Mouse (Mus musculus): Measurements from ENCODE around the gene Ring1. TPM values are rescaled to one million over a fixed set of nuclear protein-coding genes. Genes with fewer than 3 reads are reported as not detected.
"Not testable (repeated sequence)": the region's sequence is repeated elsewhere in the genome, so short reads cannot be mapped to it uniquely, and the experiment has no call there.

Gene Ring1
- polyA plus RNA-seq, 1 experiment from 2014 or later: 5.5 TPM

GRCm38 (mm10) chr17:34021539-34022413, 2.7 kb downstream of the Ring1 start:
- WGBS (ENCODE audit: insufficient replicate concordance): 83% methylated on average over 23 of the region's 23 CpGs
- Histone ChIP-seq H3K4me1 (replicated peaks) (peaks cover 32% of the 10 kb centered on the region), H3K27ac (replicated peaks) (no peak overlapping the region), H3K36me3 (replicated peaks) (peaks cover 27% of the 10 kb centered on the region), H3K9ac (no peak overlapping the region), H3K9me3 (replicated peaks) (peaks cover 13% of the 10 kb centered on the region), H3K4me2 (no peak overlapping the region), H3K4me3 (replicated peaks) (no peak overlapping the region), H3K27me3 (peaks cover 3% of the 10 kb centered on the region; the same call in 1 of the 2 replicates)
- no peak for ATAC-seq (ENCODE audit: insufficient read depth)

- Histone ChIP-seq H3K36me3 (replicated peaks) (no peaks in the 10 kb centered on the region), H3K4me2 (no peak overlapping the region), H3K27me3 (no peaks in the 10 kb centered on the region), H3K27ac (replicated peaks) (no peak overlapping the region), H3K4me3 (replicated peaks) (no peak overlapping the region), H3K4me1 (replicated peaks) (no peaks in the 10 kb centered on the region), H3K9ac (no peak overlapping the region), H3K9me3 (replicated peaks) (no peaks in the 10 kb centered on the region)
- ATAC-seq (ENCODE audit: insufficient read depth): no peak
- WGBS (ENCODE audit: insufficient replicate concordance): 87% methylated on average over 8 of the region's 8 CpGs
Measured at GRCm38 (mm10) chr17:34013436-34013835, 11.0 kb downstream of the Ring1 start.

- WGBS (ENCODE audit: insufficient replicate concordance): 65% methylated on average over 5 of the region's 5 CpGs
- Histone ChIP-seq H3K27me3 (0 out of 2 replicates have a peak, but pooled peaks cover 4% of the 10 kb centered on the region), H3K9me3 (replicated peaks) (no peaks in the 10 kb centered on the region), H3K4me2 (no peak overlapping the region), H3K4me1 (replicated peaks) (no peaks in the 10 kb centered on the region), H3K4me3 (replicated peaks) (no peak overlapping the region), H3K36me3 (replicated peaks) (no peaks in the 10 kb centered on the region), H3K9ac (no peak overlapping the region), H3K27ac (replicated peaks) (no peak overlapping the region)
- ATAC-seq (ENCODE audit: insufficient read depth): no peak
Measured at GRCm38 (mm10) chr17:34010156-34010555, 14.3 kb downstream of the Ring1 start.

- Histone ChIP-seq H3K27ac (replicated peaks) (no peak overlapping the region), H3K9ac (no peak overlapping the region), H3K27me3 (peaks cover 9% of the 10 kb centered on the region), H3K9me3 (replicated peaks) (no peaks in the 10 kb centered on the region), H3K36me3 (replicated peaks) (no peaks in the 10 kb centered on the region), H3K4me2 (no peak overlapping the region), H3K4me1 (replicated peaks) (no peaks in the 10 kb centered on the region), H3K4me3 (replicated peaks) (no peak overlapping the region)
- no peak for ATAC-seq (ENCODE audit: insufficient read depth)
- 26% methylated on average over 2 of the region's 2 CpGs for WGBS (ENCODE audit: insufficient replicate concordance)
Measured at GRCm38 (mm10) chr17:34006570-34006969, 17.9 kb downstream of the Ring1 start.

- H3K4me1 ChIP-seq (replicated peaks): peaks cover 19% of the 10 kb centered on the region
- ATAC-seq (ENCODE audit: insufficient read depth): no peak
- H3K4me3 ChIP-seq (replicated peaks): no peak overlapping the region
- WGBS (ENCODE audit: insufficient replicate concordance): 2% methylated on average over 5 of the region's 5 CpGs
- H3K27ac ChIP-seq (replicated peaks): no peak overlapping the region
- peaks cover 36% of the 10 kb centered on the region for H3K27me3 ChIP-seq
- no peak overlapping the region for H3K4me2 ChIP-seq
- no peaks in the 10 kb centered on the region for H3K36me3 ChIP-seq (replicated peaks)
- no peaks in the 10 kb centered on the region for H3K9me3 ChIP-seq (replicated peaks)
- no peak overlapping the region for H3K9ac ChIP-seq
Measured at GRCm38 (mm10) chr17:34003426-34003825, 21.1 kb downstream of the Ring1 start.

GRCm38 (mm10) chr17:34000796-34001195, 23.7 kb downstream of the Ring1 start:
- ATAC-seq (ENCODE audit: insufficient read depth); H3K36me3 ChIP-seq (replicated peaks); H3K9ac ChIP-seq; H3K9me3 ChIP-seq (replicated peaks); H3K27ac ChIP-seq (replicated peaks): not testable (repeated sequence)
- peak overlapping the region; percentile 67 for H3K4me3 ChIP-seq (replicated peaks)
- H3K4me2 ChIP-seq: peak overlapping the region; percentile 97
- peaks cover 19% of the 10 kb centered on the region for H3K4me1 ChIP-seq (replicated peaks)
- 55% methylated on average over 2 of the region's 2 CpGs for WGBS (ENCODE audit: insufficient replicate concordance)
- H3K27me3 ChIP-seq: peaks cover 36% of the 10 kb centered on the region

GRCm38 (mm10) chr17:34000150-34000537, 24.3 kb downstream of the Ring1 start, which contains the start of gene H2-K1:
TSS of gene H2-K1 (minus strand) at chr17:34000347.
- Histone ChIP-seq H3K27me3 (peaks cover 32% of the 10 kb centered on the region), H3K27ac (replicated peaks) (peak within 1 kb of the TSS; percentile 41; the same call in 1 of the 2 replicates), H3K4me1 (replicated peaks) (peaks cover 19% of the 10 kb centered on the region), H3K36me3 (replicated peaks) (peaks cover 11% of the 10 kb centered on the region), H3K4me2 (peak within 1 kb of the TSS; percentile 97), H3K9ac (peak within 1 kb of the TSS; percentile 59), H3K4me3 (replicated peaks) (peak within 1 kb of the TSS; percentile 67), H3K9me3 (replicated peaks) (no peaks in the 10 kb centered on the region)
- whole genome bisulfite sequencing (ENCODE audit: insufficient replicate concordance): under 1% methylated on average over 30 of the region's 30 CpGs
- peak; percentile 86 for ATAC-seq (ENCODE audit: insufficient read depth)

- peak; percentile 42 for ATAC-seq (ENCODE audit: insufficient read depth)
- H3K27me3 ChIP-seq: peaks cover 32% of the 10 kb centered on the region
Measured at GRCm38 (mm10) chr17:33999341-34000149, 24.9 kb downstream of the Ring1 start.

GRCm38 (mm10) chr17:33998697-33999096, 25.8 kb downstream of the Ring1 start:
- H3K36me3 ChIP-seq (replicated peaks): peaks cover 11% of the 10 kb centered on the region
- peak overlapping the region; percentile 67; the same call in 1 of the 2 replicates for H3K4me3 ChIP-seq (replicated peaks)

More at GRCm38 (mm10) chr17:33999341-34000149, 24.9 kb downstream of the Ring1 start:
- Histone ChIP-seq H3K4me2 (peak overlapping the region; percentile 97), H3K9me3 (replicated peaks) (no peaks in the 10 kb centered on the region), H3K4me3 (replicated peaks) (peak overlapping the region; percentile 67), H3K9ac (peak overlapping the region; percentile 59), H3K27ac (replicated peaks) (peak overlapping the region; percentile 41; the same call in 1 of the 2 replicates), H3K36me3 (replicated peaks) (peaks cover 11% of the 10 kb centered on the region), H3K4me1 (replicated peaks) (peaks cover 19% of the 10 kb centered on the region)
- under 1% methylated on average over 87 of the region's 87 CpGs for WGBS (ENCODE audit: insufficient replicate concordance)

GRCm38 (mm10) chr17:33997025-33997424, 27.5 kb downstream of the Ring1 start:
- H3K4me3 ChIP-seq (replicated peaks); H3K27ac ChIP-seq (replicated peaks); ATAC-seq (ENCODE audit: insufficient read depth); H3K4me2 ChIP-seq; H3K9me3 ChIP-seq (replicated peaks); H3K9ac ChIP-seq: not testable (repeated sequence)
- Histone ChIP-seq H3K36me3 (replicated peaks) (peaks cover 11% of the 10 kb centered on the region), H3K4me1 (replicated peaks) (peaks cover 20% of the 10 kb centered on the region), H3K27me3 (peaks cover 31% of the 10 kb centered on the region)
- 76% methylated on average over 2 of the region's 2 CpGs for WGBS (ENCODE audit: insufficient replicate concordance)

More at GRCm38 (mm10) chr17:33998697-33999096, 25.8 kb downstream of the Ring1 start:
- whole genome bisulfite sequencing (ENCODE audit: insufficient replicate concordance): 38% methylated on average over 5 of the region's 5 CpGs
- H3K27ac ChIP-seq (replicated peaks); H3K9ac ChIP-seq; ATAC-seq (ENCODE audit: insufficient read depth); H3K9me3 ChIP-seq (replicated peaks): not testable (repeated sequence)
- peaks cover 32% of the 10 kb centered on the region for H3K27me3 ChIP-seq
- H3K4me2 ChIP-seq: peak overlapping the region; percentile 97
- peaks cover 19% of the 10 kb centered on the region for H3K4me1 ChIP-seq (replicated peaks)

- Histone ChIP-seq H3K27me3 (peaks cover 18% of the 10 kb centered on the region), H3K4me3 (replicated peaks) (no peak overlapping the region), H3K4me1 (replicated peaks) (peaks cover 22% of the 10 kb centered on the region), H3K36me3 (replicated peaks) (peaks cover 11% of the 10 kb centered on the region), H3K27ac (replicated peaks) (no peak overlapping the region), H3K9ac (no peak overlapping the region), H3K9me3 (replicated peaks) (no peaks in the 10 kb centered on the region), H3K4me2 (no peak overlapping the region)
- no peak for ATAC-seq (ENCODE audit: insufficient read depth)
- WGBS (ENCODE audit: insufficient replicate concordance): 47% methylated on average over 3 of the region's 3 CpGs
Measured at GRCm38 (mm10) chr17:33995651-33996050, 28.8 kb downstream of the Ring1 start.

Data from liver, embryonic 15.5 days (tissue).